Mouse (Mus musculus): ENCODE measurements around the gene Bahcc1. TPM values are rescaled to one million over a fixed set of nuclear protein-coding genes. Genes with fewer than 3 reads are reported as not detected.

The Bahcc1 gene
- total and polyA plus RNA-seq, 3 experiments, result 0.04 TPM; not detected in 2

DNA sequence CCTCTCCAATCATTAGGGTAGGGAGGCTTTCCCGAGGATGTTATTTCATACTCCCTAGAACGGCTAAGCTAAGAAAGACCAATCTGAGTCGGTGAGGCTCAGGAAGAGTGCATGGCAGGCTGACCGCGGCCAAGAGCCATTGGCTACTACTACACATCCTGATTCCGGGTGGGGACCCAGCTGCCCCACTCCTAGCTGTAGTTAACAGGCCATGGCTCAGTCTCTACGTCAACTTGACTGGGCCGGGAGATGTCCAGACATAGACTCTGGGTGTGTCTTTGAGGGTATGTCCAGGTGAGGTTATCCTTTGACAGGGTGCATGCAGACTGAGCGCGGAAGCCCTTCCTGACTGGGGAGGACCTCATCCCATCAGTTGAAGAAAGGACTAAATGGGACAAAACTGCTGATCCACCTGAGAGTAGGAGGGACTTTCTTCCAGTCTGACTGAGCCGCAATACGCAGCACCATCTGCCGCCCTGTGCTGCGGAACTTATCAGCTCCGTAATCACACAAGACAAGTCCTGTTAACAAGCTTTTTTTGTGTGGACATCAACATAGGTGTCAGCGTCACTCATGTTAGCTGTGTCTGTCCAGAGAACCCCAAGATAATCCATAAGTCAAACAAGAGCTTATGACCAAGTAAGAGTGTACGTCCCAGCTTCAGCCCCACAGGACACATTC is 14.4 kb upstream of the Bahcc1 start:
- Histone ChIP-seq H3K9ac (ENCODE audit: insufficient read depth, low read depth) (no peak overlapping the region), H3K27ac (ENCODE audit: insufficient read depth, low read depth) (no peak overlapping the region)
- in situ Hi-C loops (cut with MboI; ENCODE audit: low pct_ligation_motif_present, low pct_unique_long_range_greater_than_20kb, low sequenced_read_pairs), result no loop called here

DNA sequence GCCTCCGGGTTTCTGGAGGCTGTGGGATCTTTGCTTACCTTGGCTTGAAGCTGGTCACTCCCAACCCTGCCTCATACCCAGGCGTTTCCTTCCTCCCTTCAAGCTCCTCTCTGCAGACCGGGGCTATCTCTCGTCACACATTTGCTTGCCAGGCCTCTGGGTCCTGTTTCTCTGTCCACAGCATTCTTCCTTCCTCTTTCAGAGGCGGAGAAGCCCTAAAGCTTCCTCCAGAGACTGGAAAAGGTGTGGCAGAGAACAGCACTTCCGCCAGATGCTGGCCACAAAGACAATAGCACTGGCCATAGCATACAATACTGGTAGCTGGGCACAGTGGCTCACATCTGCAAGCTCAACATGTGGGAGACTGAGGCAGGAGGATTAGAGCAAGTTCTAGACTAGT is 13.8 kb upstream of the Bahcc1 start:
- Histone ChIP-seq H3K36me3 (replicated peaks in 1 of 2; ENCODE audit: control insufficient read depth in 1 of 2, insufficient read depth in 1 of 2, low read length in 1 of 2) (no peaks in the 10 kb centered on the region), H3K9ac (ENCODE audit: insufficient read depth, low read depth) (no peak overlapping the region), H3K9me3 (replicated peaks; ENCODE audit: low read length) (peaks cover 1% of the 10 kb centered on the region), H3K4me1 (ENCODE audit: control insufficient read depth in 1 of 2, insufficient read depth in 2 of 2) (peaks cover 0 to 5% of the 10 kb centered on the region in 2 experiments; a peak in 1 of 4 replicates), H3K27ac (ENCODE audit: insufficient read depth, low read depth) (no peak overlapping the region), H3K27me3 (replicated peaks) (peaks cover 79% of the 10 kb centered on the region), H3K4me3 (replicated peaks in 1 of 3; ENCODE audit: low read depth in 2 of 3, low read length in 2 of 3, poor library complexity in 1 of 3) (no peak overlapping the region), H3K79me2 (replicated peaks; ENCODE audit: control insufficient read depth, extremely low read depth, insufficient read depth, poor library complexity, severe bottlenecking) (no peaks in the 10 kb centered on the region), H3K4me2 (ENCODE audit: insufficient read depth, low read depth, poor library complexity, severe bottlenecking) (no peak overlapping the region)
- no peak for DNase-seq (ENCODE audit: extremely low read depth)
- in situ Hi-C loops (cut with MboI; ENCODE audit: low pct_ligation_motif_present, low pct_unique_long_range_greater_than_20kb, low sequenced_read_pairs) (no loop called here), dilution Hi-C loops (cut with MboI; ENCODE audit: extremely low pct_ligation_motif_present, extremely low pct_unique_long_range_greater_than_20kb, low sequenced_read_pairs) (no loop called here)
- TF ChIP-seq KAT2A (IDR thresholded peaks at IDR 0.05; ENCODE audit: insufficient replicate concordance, low read length) (no peak), POLR2A (IDR thresholded peaks at IDR 0.05; ENCODE audit: low read depth, low read length) (no peak), CTCF (conservative IDR thresholded peaks at IDR 0.05 in 1 of 2, IDR thresholded peaks at IDR 0.05 in 1 of 2; ENCODE audit: low read depth in 2 of 2, low read length in 2 of 2) (no peak), TBP (conservative IDR thresholded peaks at IDR 0.05; ENCODE audit: low read depth, low read length) (no peak), UBTF (IDR thresholded peaks at IDR 0.05; ENCODE audit: low read depth, low read length) (no peak), E2F4 (IDR thresholded peaks at IDR 0.05; ENCODE audit: insufficient replicate concordance, low read depth, low read length) (no peak), MAZ (IDR thresholded peaks at IDR 0.05; ENCODE audit: low read depth, low read length) (no peak)

More for the DNA sequence above, 14.4 kb upstream of the Bahcc1 start:
- dilution Hi-C loops (cut with MboI; ENCODE audit: extremely low pct_ligation_motif_present, extremely low pct_unique_long_range_greater_than_20kb, low sequenced_read_pairs), result no loop called here
- no peaks in the 10 kb centered on the region for H3K36me3 ChIP-seq (replicated peaks in 1 of 2; ENCODE audit: control insufficient read depth in 1 of 2, insufficient read depth in 1 of 2, low read length in 1 of 2)
- no peaks in the 10 kb centered on the region for H3K79me2 ChIP-seq (replicated peaks; ENCODE audit: control insufficient read depth, extremely low read depth, insufficient read depth, poor library complexity, severe bottlenecking)
- peaks cover 8% of the 10 kb centered on the region for H3K9me3 ChIP-seq (replicated peaks; ENCODE audit: low read length)
- H3K4me2 ChIP-seq (ENCODE audit: insufficient read depth, low read depth, poor library complexity, severe bottlenecking), result no peak overlapping the region
- no peak for DNase-seq (ENCODE audit: extremely low read depth)
- H3K27me3 ChIP-seq (replicated peaks), result peaks cover 79% of the 10 kb centered on the region
- H3K4me1 ChIP-seq (ENCODE audit: control insufficient read depth in 1 of 2, insufficient read depth in 2 of 2), result peaks cover 0 to 5% of the 10 kb centered on the region in 2 experiments; a peak in 1 of 4 replicates
- TF ChIP-seq JUN (IDR thresholded peaks at IDR 0.05; ENCODE audit: insufficient read depth, low read depth, low read length), result no peak
- TF ChIP-seq TCF12 (IDR thresholded peaks at IDR 0.05; ENCODE audit: low read depth, low read length), result no peak
- TF ChIP-seq SMC3 (IDR thresholded peaks at IDR 0.05; ENCODE audit: low read depth, low read length), result no peak
- TF ChIP-seq PAX5 (IDR thresholded peaks at IDR 0.05; ENCODE audit: low read length), result no peak
- no peak for TF ChIP-seq POLR2A (IDR thresholded peaks at IDR 0.05; ENCODE audit: low read depth, low read length)
- TF ChIP-seq MYC (IDR thresholded peaks at IDR 0.05; ENCODE audit: low read depth, low read length), result no peak
- no peak for TF ChIP-seq KAT2A (IDR thresholded peaks at IDR 0.05; ENCODE audit: insufficient replicate concordance, low read length)
- no peak for TF ChIP-seq RAD21 (IDR thresholded peaks at IDR 0.05; ENCODE audit: low read depth, low read length)
- TF ChIP-seq EP300 (IDR thresholded peaks at IDR 0.05; ENCODE audit: low read length), result no peak
- no peak for TF ChIP-seq NELFE (IDR thresholded peaks at IDR 0.05; ENCODE audit: low read depth, low read length)
- H3K4me3 ChIP-seq (replicated peaks in 1 of 3; ENCODE audit: low read depth in 2 of 3, low read length in 2 of 3, poor library complexity in 1 of 3), result no peak overlapping the region
